Mouse (Mus musculus): ENCODE measurements around the gene Gprin1.

The Gprin1 gene

GRCm38 (mm10) chr13:54714996-54715395, 34.7 kb downstream of the Gprin1 start:
- DNase-seq: peak; percentile 66 to 68

GRCm38 (mm10) chr13:54714393-54714792, 35.3 kb downstream of the Gprin1 start:
- peak; percentile 51 to 60 for DNase-seq

- DNase-seq: no peak
Measured at GRCm38 (mm10) chr13:54710866-54711265, 38.8 kb downstream of the Gprin1 start.

- no peak for DNase-seq
Measured at GRCm38 (mm10) chr13:54704890-54705289, 44.8 kb downstream of the Gprin1 start.

- no peak for DNase-seq
Measured at GRCm38 (mm10) chr13:54702507-54702906, 47.2 kb downstream of the Gprin1 start.

GRCm38 (mm10) chr13:54701243-54701642, 48.4 kb downstream of the Gprin1 start, which contains the start of gene Cdhr2:
Cdhr2 (plus strand) TSS chr13:54701461.
- DNase-seq: no peak

- no peak for DNase-seq
Measured at GRCm38 (mm10) chr13:54695479-54696230, 54.0 kb downstream of the Gprin1 start.

GRCm38 (mm10) chr13:54694348-54695060, 55.2 kb downstream of the Gprin1 start:
- peak in 1 of 2 experiments; percentile 93 for DNase-seq

GRCm38 (mm10) chr13:54693558-54694347, 55.9 kb downstream of the Gprin1 start, which contains the start of gene Rnf44:
Rnf44 (minus strand) TSS chr13:54693907.
- peak; percentile 99 to 100 for DNase-seq

GRCm38 (mm10) chr13:54692711-54693557, 56.7 kb downstream of the Gprin1 start:
- no peak for DNase-seq

- DNase-seq: no peak
Measured at GRCm38 (mm10) chr13:54691737-54692136, 57.9 kb downstream of the Gprin1 start.

- no peak for DNase-seq
Measured at GRCm38 (mm10) chr13:54690151-54690740, 59.4 kb downstream of the Gprin1 start.

- DNase-seq: peak; percentile 99
Measured at GRCm38 (mm10) chr13:54687575-54688424, 61.9 kb downstream of the Gprin1 start.

- DNase-seq: peak; percentile 84 to 87
Measured at GRCm38 (mm10) chr13:54687096-54687495, 62.6 kb downstream of the Gprin1 start.
